Mouse (Mus musculus) CD8-positive naive resting alpha-beta T cell, adult 57 days (primary cell): ENCODE results near the gene Olfr800. TPM values are rescaled to one million over a fixed set of nuclear protein-coding genes. Genes with fewer than 3 reads are reported as not detected.

Source experiments
- total RNA-seq: library from RNA; stranded (reverse); gene quantifications from one replicate; pipeline ENCODE4 v1.2.4, GENCODE M21; 2023

Olfr800 gene
- not detected for total RNA-seq

GRCm38 (mm10) chr10:129657394-129657793 lies at the start of gene Olfr800:
Gene Olfr800, plus strand, starts transcription at chr10:129657694.

GRCm38 (mm10) chr10:129612470-129612869 lies 45.0 kb upstream of the Olfr800 start, which contains the start of gene Olfr796:
Gene Olfr796, minus strand, starts transcription at chr10:129612570.

GRCm38 (mm10) chr10:129627834-129628233 lies 29.7 kb upstream of the Olfr800 start, which contains the start of gene Olfr798:
Gene Olfr798, minus strand, starts transcription at chr10:129627934.

GRCm38 (mm10) chr10:129637184-129637583 lies 20.3 kb upstream of the Olfr800 start, which contains the start of gene Olfr799:
Gene Olfr799, plus strand, starts transcription at chr10:129637484.

GRCm38 (mm10) chr10:129673765-129674164 lies 16.3 kb downstream of the Olfr800 start, which contains the start of gene Olfr801:
Gene Olfr801, minus strand, starts transcription at chr10:129673865.

GRCm38 (mm10) chr10:129688069-129688468 lies 30.6 kb downstream of the Olfr800 start, which contains the start of gene Olfr802:
Gene Olfr802, minus strand, starts transcription at chr10:129688169.

DNA sequence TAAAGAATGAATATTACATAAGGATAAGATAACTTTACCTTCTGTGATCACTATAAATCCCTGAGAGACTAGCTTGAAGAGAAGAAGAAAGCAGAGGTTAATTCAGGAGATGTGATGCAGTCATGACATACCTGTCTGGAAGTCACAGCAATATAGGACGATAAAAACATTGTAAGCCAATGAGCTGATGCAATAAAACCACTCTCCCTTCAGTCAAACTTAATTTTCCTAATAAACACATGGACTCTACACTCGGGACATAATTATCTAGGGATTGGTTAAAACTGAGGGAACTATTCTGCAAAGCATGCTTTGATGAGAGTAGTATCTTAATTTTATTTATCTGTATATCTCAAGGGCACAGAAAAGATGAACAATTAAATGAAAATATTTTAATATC lies 36.7 kb downstream of the Olfr800 start, which contains the start of gene Olfr803:
TSS of gene Olfr803 (minus strand) at position 101 of the 400 bp plus-strand sequence.

GRCm38 (mm10) chr10:129702910-129703309 lies 45.4 kb downstream of the Olfr800 start, which contains the start of gene Olfr804:
Gene Olfr804, plus strand, starts transcription at chr10:129703210.

Other genes with a start within 250 kb of the Olfr800 start
- gene Olfr786, start 230.4 kb upstream of the Olfr800 start, total RNA-seq, result not detected
- gene Olfr787, start 195.8 kb upstream of the Olfr800 start, total RNA-seq, result not detected
- not detected for gene Olfr788, start 186.7 kb upstream of the Olfr800 start, total RNA-seq
- gene Olfr789, start 172.9 kb upstream of the Olfr800 start, total RNA-seq, result not detected
- gene Olfr790, start 159.2 kb upstream of the Olfr800 start, total RNA-seq, result not detected
- not detected for gene Olfr791, start 135.9 kb upstream of the Olfr800 start, total RNA-seq
- gene Olfr792, start 118.5 kb upstream of the Olfr800 start, total RNA-seq, result not detected
- gene Olfr794, start 90.0 kb upstream of the Olfr800 start, total RNA-seq, result not detected
- not detected for gene Olfr796, start 45.1 kb upstream of the Olfr800 start, total RNA-seq
- not detected for gene Olfr798, start 29.8 kb upstream of the Olfr800 start, total RNA-seq
- not detected for gene Olfr799, start 20.2 kb upstream of the Olfr800 start, total RNA-seq
- not detected for gene Olfr801, start 16.2 kb downstream of the Olfr800 start, total RNA-seq
- gene Olfr802, start 30.5 kb downstream of the Olfr800 start, total RNA-seq, result not detected
- gene Olfr803, start 36.6 kb downstream of the Olfr800 start, total RNA-seq, result not detected
- gene Olfr804, start 45.5 kb downstream of the Olfr800 start, total RNA-seq, result not detected
- not detected for gene Olfr805, start 71.7 kb downstream of the Olfr800 start, total RNA-seq
- gene Olfr806, start 84.2 kb downstream of the Olfr800 start, total RNA-seq, result not detected
- not detected for gene Olfr807, start 100.1 kb downstream of the Olfr800 start, total RNA-seq
- gene Olfr808, start 107.8 kb downstream of the Olfr800 start, total RNA-seq, result not detected
- gene Olfr809, start 116.9 kb downstream of the Olfr800 start, total RNA-seq, result not detected
- gene Olfr810, start 137.2 kb downstream of the Olfr800 start, total RNA-seq, result not detected
- not detected for gene Olfr811, start 146.7 kb downstream of the Olfr800 start, total RNA-seq
- not detected for gene Olfr812, start 188.4 kb downstream of the Olfr800 start, total RNA-seq
- not detected for gene Olfr813, start 197.7 kb downstream of the Olfr800 start, total RNA-seq
- not detected for gene Olfr814, start 222.2 kb downstream of the Olfr800 start, total RNA-seq
- not detected for gene Olfr815, start 248.2 kb downstream of the Olfr800 start, total RNA-seq